Mouse (Mus musculus) lung, postnatal 4 days (tissue): Measurements from ENCODE around the gene Slc22a3.

Experiments
- DNase-seq, 2 experiments: peaks; one replicate each; pipeline ENCODE4 v3.0.0; 2021

Gene Slc22a3

GRCm38 (mm10) chr17:12403420-12403819, 104.1 kb downstream of the Slc22a3 start:
- peak; percentile 49 to 54 for DNase-seq

GRCm38 (mm10) chr17:12396163-12396677, 111.3 kb downstream of the Slc22a3 start:
- no peak for DNase-seq

GRCm38 (mm10) chr17:12388239-12388638, 119.3 kb downstream of the Slc22a3 start:
- no peak for DNase-seq

- DNase-seq = no peak
These were observed 119.7 kb downstream of the Slc22a3 start for GRCm38 (mm10) chr17:12387781-12388180.

- DNase-seq = no peak
These were observed 122.3 kb downstream of the Slc22a3 start for GRCm38 (mm10) chr17:12385049-12385794.

GRCm38 (mm10) chr17:12382531-12382930, 125.0 kb downstream of the Slc22a3 start:
- DNase-seq = no peak

GRCm38 (mm10) chr17:12381579-12381978, 125.9 kb downstream of the Slc22a3 start:
- no peak for DNase-seq

- no peak for DNase-seq
These were observed 127.2 kb downstream of the Slc22a3 start for GRCm38 (mm10) chr17:12380287-12380686.

GRCm38 (mm10) chr17:12377981-12378705, 129.4 kb downstream of the Slc22a3 start, which contains the start of gene Plg:
Gene Plg (plus strand): TSS chr17:12378608.
- no peak for DNase-seq

- DNase-seq = no peak
These were observed 133.8 kb downstream of the Slc22a3 start for GRCm38 (mm10) chr17:12373601-12374144.

GRCm38 (mm10) chr17:12372021-12372420, 135.5 kb downstream of the Slc22a3 start:
- peak; percentile 69 to 79 for DNase-seq

GRCm38 (mm10) chr17:12371310-12371925, 136.1 kb downstream of the Slc22a3 start:
- peak in 1 of 2 experiments; percentile 19 for DNase-seq

GRCm38 (mm10) chr17:12370289-12370688, 137.2 kb downstream of the Slc22a3 start:
- DNase-seq = no peak

- DNase-seq = no peak
These were observed 138.1 kb downstream of the Slc22a3 start for GRCm38 (mm10) chr17:12369393-12369792.
